Mouse (Mus musculus): Measurements from ENCODE around the gene Vps13d. TPM values are rescaled to one million over a fixed set of nuclear protein-coding genes. Genes with fewer than 3 reads are reported as not detected.
A peak's percentile ranks its signal among the peaks of the same experiment; 100 is the strongest.

Gene Vps13d
- polyA plus RNA-seq, 1 experiment from 2014 or later = 14.7 TPM

DNA sequence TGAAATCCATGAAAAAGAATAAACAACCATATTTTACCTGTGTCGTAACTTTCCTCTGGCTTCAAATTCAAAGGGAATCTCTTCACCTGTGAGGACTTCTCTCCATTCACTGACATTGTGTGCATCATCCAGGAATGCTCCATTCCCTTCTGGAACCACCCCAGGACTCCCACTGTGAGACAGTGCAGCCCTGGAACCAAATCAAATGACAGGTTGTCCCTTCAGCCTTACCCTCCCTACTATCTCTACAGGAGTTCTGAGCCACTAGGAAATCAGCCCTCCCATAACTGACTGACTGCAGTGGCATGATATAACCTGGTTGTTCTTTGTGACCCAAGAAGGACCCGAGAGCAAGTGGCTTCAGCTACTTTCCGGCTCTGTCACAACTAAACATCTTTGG, 96.8 kb downstream of the Vps13d start:
- H3K4me1 ChIP-seq (replicated peaks; ENCODE audit: insufficient read depth, low read length) = no peaks in the 10 kb centered on the region
- no peak for ATAC-seq (replicated peaks; ENCODE audit: low FRiP score, low read depth)
- no peaks in the 10 kb centered on the region for H3K27me3 ChIP-seq (ENCODE audit: insufficient read depth, low read length)
- no peak overlapping the region for H3K27ac ChIP-seq
- no peak for TF ChIP-seq CTCF (IDR thresholded peaks at IDR 0.05; ENCODE audit: low read depth)
- no peak for DNase-seq (ENCODE audit: low spot score)
- no peak overlapping the region for H3K9ac ChIP-seq (ENCODE audit: low read depth, low read length)
- no peak overlapping the region for H3K4me3 ChIP-seq (replicated peaks; ENCODE audit: low read depth, low read length)
- H3K4me2 ChIP-seq (ENCODE audit: low read length) = no peak overlapping the region
- H3K9me3 ChIP-seq (replicated peaks; ENCODE audit: low read length) = no peaks in the 10 kb centered on the region
- peaks cover 62% of the 10 kb centered on the region for H3K36me3 ChIP-seq (ENCODE audit: insufficient read depth, low read length)
- WGBS = 92% methylated on average over 3 of the region's 3 CpGs

- no peaks in the 10 kb centered on the region for H3K27me3 ChIP-seq (ENCODE audit: insufficient read depth, low read length)
- no peak overlapping the region for H3K27ac ChIP-seq
- no peaks in the 10 kb centered on the region for H3K4me1 ChIP-seq (replicated peaks; ENCODE audit: insufficient read depth, low read length)
- peaks cover 60% of the 10 kb centered on the region for H3K36me3 ChIP-seq (ENCODE audit: insufficient read depth, low read length)
- TF ChIP-seq CTCF (IDR thresholded peaks at IDR 0.05; ENCODE audit: low read depth) = no peak
- 79% methylated on average over 5 of the region's 5 CpGs for WGBS
- no peak overlapping the region for H3K4me3 ChIP-seq (replicated peaks; ENCODE audit: low read depth, low read length)
- H3K9me3 ChIP-seq (replicated peaks; ENCODE audit: low read length) = no peaks in the 10 kb centered on the region
- no peak for ATAC-seq (replicated peaks; ENCODE audit: low FRiP score, low read depth)
- no peak for DNase-seq (ENCODE audit: low spot score)
- H3K4me2 ChIP-seq (ENCODE audit: low read length) = no peak overlapping the region
- H3K9ac ChIP-seq (ENCODE audit: low read depth, low read length) = no peak overlapping the region
Measured at GRCm38 (mm10) chr4:145096481-145097039, 98.2 kb downstream of the Vps13d start.

- H3K4me2 ChIP-seq (ENCODE audit: low read length) = no peak overlapping the region
- no peak overlapping the region for H3K4me3 ChIP-seq (replicated peaks; ENCODE audit: low read depth, low read length)
- H3K9ac ChIP-seq (ENCODE audit: low read depth, low read length) = no peak overlapping the region
- no peaks in the 10 kb centered on the region for H3K9me3 ChIP-seq (replicated peaks; ENCODE audit: low read length)
- no peak for DNase-seq (ENCODE audit: low spot score)
- H3K36me3 ChIP-seq (ENCODE audit: insufficient read depth, low read length) = peaks cover 51% of the 10 kb centered on the region
- no peak overlapping the region for H3K27ac ChIP-seq
- ATAC-seq (replicated peaks; ENCODE audit: low FRiP score, low read depth) = no peak
- no peaks in the 10 kb centered on the region for H3K4me1 ChIP-seq (replicated peaks; ENCODE audit: insufficient read depth, low read length)
- H3K27me3 ChIP-seq (ENCODE audit: insufficient read depth, low read length) = no peaks in the 10 kb centered on the region
- TF ChIP-seq CTCF (IDR thresholded peaks at IDR 0.05; ENCODE audit: low read depth) = no peak
- 72% methylated on average over 4 of the region's 4 CpGs for WGBS
Measured at GRCm38 (mm10) chr4:145086509-145086908, 108.3 kb downstream of the Vps13d start.

DNA sequence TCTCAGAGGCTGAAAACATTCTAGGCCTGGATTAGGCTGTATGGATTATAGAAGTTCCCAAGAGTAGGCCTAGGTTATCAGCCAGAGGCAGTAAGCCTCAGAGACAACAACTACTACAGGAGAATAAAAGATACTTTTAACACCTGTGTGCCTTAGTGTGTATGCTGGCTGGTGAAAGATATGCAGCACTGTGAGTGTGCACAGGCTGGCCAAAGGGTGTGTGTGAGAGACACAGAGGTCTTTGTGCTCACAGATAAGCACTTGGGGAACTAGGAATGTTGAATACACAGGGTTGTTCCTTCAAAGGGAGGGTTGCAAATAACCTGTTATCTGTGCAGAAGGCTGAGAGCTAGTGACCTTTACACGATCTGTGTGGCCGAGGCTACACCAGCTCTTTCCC, 115.5 kb downstream of the Vps13d start:
- peaks cover 42% of the 10 kb centered on the region for H3K36me3 ChIP-seq (ENCODE audit: insufficient read depth, low read length)
- no peak for TF ChIP-seq CTCF (IDR thresholded peaks at IDR 0.05; ENCODE audit: low read depth)
- no peak overlapping the region for H3K27ac ChIP-seq
- no peak overlapping the region for H3K4me3 ChIP-seq (replicated peaks; ENCODE audit: low read depth, low read length)
- DNase-seq (ENCODE audit: low spot score) (no peak), ATAC-seq (replicated peaks; ENCODE audit: low FRiP score, low read depth) (no peak)
- no peaks in the 10 kb centered on the region for H3K9me3 ChIP-seq (replicated peaks; ENCODE audit: low read length)
- 86% methylated on average over 2 of the region's 2 CpGs for WGBS
- no peak overlapping the region for H3K9ac ChIP-seq (ENCODE audit: low read depth, low read length)
- no peaks in the 10 kb centered on the region for H3K27me3 ChIP-seq (ENCODE audit: insufficient read depth, low read length)
- H3K4me1 ChIP-seq (replicated peaks; ENCODE audit: insufficient read depth, low read length) = no peaks in the 10 kb centered on the region
- H3K4me2 ChIP-seq (ENCODE audit: low read length) = no peak overlapping the region

DNA sequence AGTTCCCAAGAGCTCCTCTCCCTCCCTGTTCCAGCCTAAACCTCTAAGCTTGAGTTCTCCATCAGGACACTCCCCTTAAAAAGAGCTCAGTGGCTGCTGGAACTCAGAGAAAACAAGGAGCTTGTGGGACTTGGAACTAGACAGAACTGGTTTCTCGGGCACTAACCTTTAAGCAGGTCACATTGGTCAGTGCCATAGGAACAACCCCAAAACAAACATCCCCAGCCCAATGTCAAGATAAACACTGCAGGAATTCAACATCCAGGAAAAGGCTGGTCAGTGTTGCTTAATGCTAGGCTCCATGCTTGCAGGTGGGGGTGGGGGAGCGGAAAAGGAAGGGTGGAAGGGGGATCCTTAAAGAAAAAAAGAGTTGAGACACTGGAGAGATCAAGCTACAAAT, 120.5 kb downstream of the Vps13d start:
- DNase-seq (ENCODE audit: low spot score) (no peak), ATAC-seq (replicated peaks; ENCODE audit: low FRiP score, low read depth) (peak; percentile 57; the same call in 1 of the 2 replicates)

GRCm38 (mm10) chr4:145073728-145074127, 121.1 kb downstream of the Vps13d start:
- Histone ChIP-seq H3K9me3 (replicated peaks; ENCODE audit: low read length) (no peaks in the 10 kb centered on the region), H3K4me2 (ENCODE audit: low read length) (no peak overlapping the region), H3K4me1 (replicated peaks; ENCODE audit: insufficient read depth, low read length) (no peaks in the 10 kb centered on the region), H3K27ac (0 out of 2 replicates have a peak overlapping the region, but pooled peaks have one; percentile 47), H3K36me3 (ENCODE audit: insufficient read depth, low read length) (peaks cover 41% of the 10 kb centered on the region), H3K4me3 (replicated peaks; ENCODE audit: low read depth, low read length) (no peak overlapping the region), H3K27me3 (ENCODE audit: insufficient read depth, low read length) (no peaks in the 10 kb centered on the region), H3K9ac (ENCODE audit: low read depth, low read length) (no peak overlapping the region)
- TF ChIP-seq CTCF (IDR thresholded peaks at IDR 0.05; ENCODE audit: low read depth) = no peak
- DNase-seq (ENCODE audit: low spot score) (no peak), ATAC-seq (replicated peaks; ENCODE audit: low FRiP score, low read depth) (no peak; the same call in 1 of the 2 replicates)
- WGBS = 79% methylated on average over 7 of the region's 7 CpGs

More for the DNA sequence above, 120.5 kb downstream of the Vps13d start:
- H3K36me3 ChIP-seq (ENCODE audit: insufficient read depth, low read length) = peaks cover 44% of the 10 kb centered on the region
- H3K4me3 ChIP-seq (replicated peaks; ENCODE audit: low read depth, low read length) = no peak overlapping the region
- no peak overlapping the region for H3K4me2 ChIP-seq (ENCODE audit: low read length)
- WGBS = 71% methylated on average over 2 of the region's 2 CpGs
- TF ChIP-seq CTCF (IDR thresholded peaks at IDR 0.05; ENCODE audit: low read depth) = no peak
- no peaks in the 10 kb centered on the region for H3K4me1 ChIP-seq (replicated peaks; ENCODE audit: insufficient read depth, low read length)
- H3K9me3 ChIP-seq (replicated peaks; ENCODE audit: low read length) = no peaks in the 10 kb centered on the region
- H3K27me3 ChIP-seq (ENCODE audit: insufficient read depth, low read length) = no peaks in the 10 kb centered on the region
- 0 out of 2 replicates have a peak overlapping the region, but pooled peaks have one; percentile 47 for H3K27ac ChIP-seq
- H3K9ac ChIP-seq (ENCODE audit: low read depth, low read length) = no peak overlapping the region

DNA sequence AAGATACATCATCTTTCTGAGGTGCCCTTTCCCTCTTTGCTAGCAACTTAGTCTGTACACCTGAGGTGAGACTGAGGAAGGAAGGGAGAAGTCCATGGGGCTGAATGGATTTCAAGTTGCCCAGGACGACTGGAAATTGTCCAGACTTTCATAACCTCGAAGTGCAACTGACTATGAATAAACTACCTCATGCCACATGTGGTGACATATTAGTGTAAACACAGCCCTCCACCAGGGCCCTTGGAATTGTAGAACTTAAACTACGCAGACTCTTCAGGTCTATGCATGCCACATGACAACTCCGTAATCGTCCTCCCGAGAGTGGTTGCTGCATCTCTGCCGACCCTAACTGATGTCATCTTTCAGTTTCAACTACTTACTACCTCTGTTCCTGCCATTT, 122.9 kb downstream of the Vps13d start:
- peaks cover 37% of the 10 kb centered on the region for H3K36me3 ChIP-seq (ENCODE audit: insufficient read depth, low read length)
- ATAC-seq (replicated peaks; ENCODE audit: low FRiP score, low read depth) = no peak
- TF ChIP-seq CTCF (IDR thresholded peaks at IDR 0.05; ENCODE audit: low read depth) = no peak
- 90% methylated on average over 7 of the region's 7 CpGs for WGBS
- H3K27me3 ChIP-seq (ENCODE audit: insufficient read depth, low read length) = no peaks in the 10 kb centered on the region
- no peak overlapping the region for H3K27ac ChIP-seq
- no peaks in the 10 kb centered on the region for H3K9me3 ChIP-seq (replicated peaks; ENCODE audit: low read length)
- no peaks in the 10 kb centered on the region for H3K4me1 ChIP-seq (replicated peaks; ENCODE audit: insufficient read depth, low read length)
- no peak for DNase-seq (ENCODE audit: low spot score)
- no peak overlapping the region for H3K4me2 ChIP-seq (ENCODE audit: low read length)
- H3K9ac ChIP-seq (ENCODE audit: low read depth, low read length) = no peak overlapping the region
- no peak overlapping the region for H3K4me3 ChIP-seq (replicated peaks; ENCODE audit: low read depth, low read length)

Measured in kidney, postnatal 0 days (tissue).